Mouse (Mus musculus): ENCODE data around the gene Pex12. TPM values are rescaled to one million over a fixed set of nuclear protein-coding genes. Genes with fewer than 3 reads are reported as not detected.

The Pex12 gene
- polyA plus RNA-seq, 1 experiment from 2014 or later, result 16.1 TPM

Other genes starting within 250 kb of the Pex12 start
- 0.61 and 1.1 TPM in 2 replicates for gene Slfn2, start 237.5 kb downstream of the Pex12 start, polyA plus RNA-seq (2015; fragmentation: Nextera tagmentation; extraction: Ambion mirVana)
- gene Slfn1, start 185.7 kb downstream of the Pex12 start, polyA plus RNA-seq (2015; fragmentation: Nextera tagmentation; extraction: Ambion mirVana), result not detected in 2 replicates
- gene Slfn4, start 127.4 kb downstream of the Pex12 start, polyA plus RNA-seq (2015; fragmentation: Nextera tagmentation; extraction: Ambion mirVana), result 0.14 TPM in 1 of 2 replicates, not detected in the other
- 0.14 TPM in 1 of 2 replicates, not detected in the other for gene Slfn3, start 111.3 kb downstream of the Pex12 start, polyA plus RNA-seq (2015; fragmentation: Nextera tagmentation; extraction: Ambion mirVana)
- gene Slfn14, start 15.9 kb downstream of the Pex12 start, polyA plus RNA-seq (2015; fragmentation: Nextera tagmentation; extraction: Ambion mirVana), result not detected in 2 replicates
- gene Ap2b1, start 3.6 kb downstream of the Pex12 start, polyA plus RNA-seq (2015; fragmentation: Nextera tagmentation; extraction: Ambion mirVana), result 135 and 137 TPM in 2 replicates
- gene Rasl10b, start 106.6 kb upstream of the Pex12 start, polyA plus RNA-seq (2015; fragmentation: Nextera tagmentation; extraction: Ambion mirVana), result 32.9 and 38.2 TPM in 2 replicates
- gene Gas2l2, start 126.9 kb upstream of the Pex12 start, polyA plus RNA-seq (2015; fragmentation: Nextera tagmentation; extraction: Ambion mirVana), result 0.44 and 0.61 TPM in 2 replicates
- gene 1700020L24Rik, start 135.1 kb upstream of the Pex12 start, polyA plus RNA-seq (2015; fragmentation: Nextera tagmentation; extraction: Ambion mirVana), result 0.57 and 0.64 TPM in 2 replicates
- gene Mmp28, start 160.5 kb upstream of the Pex12 start, polyA plus RNA-seq (2015; fragmentation: Nextera tagmentation; extraction: Ambion mirVana), result 2.6 and 2.7 TPM in 2 replicates
- 10.9 and 13.0 TPM in 2 replicates for gene Taf15, start 170.5 kb upstream of the Pex12 start, polyA plus RNA-seq (2015; fragmentation: Nextera tagmentation; extraction: Ambion mirVana)
- gene Heatr9, start 219.6 kb upstream of the Pex12 start, polyA plus RNA-seq (2015; fragmentation: Nextera tagmentation; extraction: Ambion mirVana), result not detected in 2 replicates
- not detected in 2 replicates for gene Ccl5, start 227.9 kb upstream of the Pex12 start, polyA plus RNA-seq (2015; fragmentation: Nextera tagmentation; extraction: Ambion mirVana)

Measured in midbrain, embryonic 16.5 days (tissue).